Mouse (Mus musculus) B cell, adult 2 months (primary cell): ENCODE results near the gene Tcf15.

ENCODE experiments used
- DNase-seq, 2 experiments: peaks; one replicate each; pipeline ENCODE4 v3.0.0; 2022

The Tcf15 gene

DNA sequence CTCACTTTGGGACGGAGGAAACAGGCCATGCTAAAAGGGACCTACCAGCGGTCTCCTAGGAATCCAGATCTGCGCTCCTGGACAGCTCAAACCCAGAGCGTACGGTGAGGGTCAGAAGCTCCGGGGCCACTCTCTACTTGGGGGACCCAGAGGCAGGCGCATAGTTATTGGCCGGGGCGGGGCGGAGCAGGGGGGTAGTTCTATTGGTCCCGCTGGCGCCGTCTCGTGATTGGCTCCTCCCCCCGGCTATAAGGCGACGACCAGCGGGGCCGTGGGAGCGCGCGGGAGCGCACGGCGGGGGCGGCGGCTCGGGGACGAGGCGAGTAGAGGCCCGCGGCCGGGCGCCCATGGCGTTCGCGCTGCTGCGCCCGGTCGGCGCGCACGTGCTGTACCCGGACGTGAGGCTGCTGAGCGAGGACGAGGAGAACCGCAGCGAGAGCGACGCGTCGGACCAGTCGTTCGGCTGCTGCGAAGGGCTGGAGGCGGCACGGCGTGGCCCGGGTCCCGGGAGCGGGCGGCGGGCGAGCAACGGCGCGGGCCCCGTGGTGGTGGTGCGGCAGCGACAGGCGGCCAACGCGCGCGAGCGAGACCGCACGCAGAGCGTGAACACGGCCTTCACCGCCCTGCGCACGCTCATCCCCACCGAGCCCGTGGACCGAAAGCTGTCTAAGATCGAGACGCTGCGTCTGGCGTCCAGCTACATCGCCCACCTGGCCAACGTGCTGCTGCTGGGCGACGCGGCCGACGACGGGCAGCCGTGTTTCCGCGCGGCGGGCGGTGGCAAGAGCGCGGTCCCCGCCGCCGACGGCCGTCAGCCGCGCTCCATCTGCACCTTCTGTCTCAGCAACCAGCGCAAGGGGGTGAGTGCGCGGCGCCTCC, at the start of gene Tcf15:
Tcf15 (plus strand) TSS at position 283 of the 879 bp plus-strand sequence.
- DNase-seq: no peak

DNA sequence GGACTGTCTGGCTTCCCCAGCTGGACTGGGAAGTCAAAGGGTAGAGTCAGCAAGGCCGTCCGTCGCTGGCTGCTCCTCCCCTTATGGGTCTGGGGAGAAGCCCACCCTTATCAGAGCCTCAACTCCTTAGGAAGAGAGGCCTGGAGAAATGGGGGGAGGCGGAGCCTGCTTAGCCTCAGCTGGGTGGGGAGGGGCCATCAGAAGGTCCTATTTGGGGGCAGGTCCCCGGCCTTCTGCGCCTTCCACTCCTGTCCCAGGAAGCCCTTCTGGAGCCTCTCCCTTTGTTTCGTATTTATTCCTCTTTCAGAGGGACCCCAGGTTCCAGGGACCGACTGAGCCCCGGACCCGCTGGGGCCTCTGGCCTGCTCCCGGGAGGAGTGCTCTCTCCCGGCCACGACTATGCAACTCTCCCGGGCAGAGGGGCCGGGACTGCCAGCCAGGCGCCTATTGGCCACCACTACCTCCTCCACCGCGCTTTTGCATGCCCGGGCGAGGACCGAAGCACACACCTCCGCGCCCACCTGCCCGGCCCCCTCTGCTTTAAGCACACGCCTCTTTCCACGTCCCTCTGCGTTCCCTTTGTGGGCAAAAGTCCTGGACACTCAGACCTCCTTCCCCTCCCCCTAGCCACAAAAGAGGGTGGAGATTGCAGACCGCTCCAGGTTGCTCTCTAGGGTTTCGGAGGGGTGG, 48.4 kb upstream of the Tcf15 start:
- no peak for DNase-seq

DNA sequence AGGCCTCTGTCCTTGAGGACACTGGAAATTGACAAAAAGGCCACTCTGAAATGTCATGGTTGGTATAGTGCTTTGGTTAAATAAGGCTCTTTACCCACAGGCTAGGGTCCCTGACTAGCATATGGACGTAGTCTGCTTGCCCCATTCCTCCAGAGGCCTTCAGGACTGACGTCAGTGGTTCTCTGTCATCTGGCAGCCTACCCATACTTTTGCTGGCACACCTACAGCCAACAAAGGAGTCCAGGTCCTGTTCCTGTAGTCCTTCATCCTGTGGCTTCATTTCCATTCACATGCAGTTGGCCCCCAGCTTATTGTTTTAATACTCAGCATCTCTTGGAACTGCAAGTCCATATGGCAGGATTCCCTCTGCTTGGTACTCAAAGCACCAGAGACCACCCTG, 46.4 kb upstream of the Tcf15 start:
- no peak for DNase-seq

DNA sequence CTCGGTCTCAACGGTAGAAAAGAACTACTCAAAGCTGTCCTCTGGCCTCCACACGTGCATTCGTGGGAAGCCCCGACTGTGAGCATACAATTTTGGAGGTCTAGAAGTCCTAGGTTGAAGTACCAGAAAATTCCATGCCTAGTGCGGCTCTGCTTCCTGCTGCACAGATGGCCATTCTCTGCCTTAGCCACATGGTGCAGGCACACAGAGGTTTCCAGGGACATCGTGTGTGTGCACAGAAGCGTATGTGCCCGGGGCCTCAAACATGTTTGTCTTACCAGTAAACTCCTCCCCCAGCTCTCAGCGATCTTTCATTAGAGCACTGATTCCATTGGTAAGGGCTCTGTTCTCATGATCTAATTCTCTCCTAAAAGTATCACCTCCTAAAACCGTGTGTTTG, 45.4 kb upstream of the Tcf15 start:
- no peak for DNase-seq

DNA sequence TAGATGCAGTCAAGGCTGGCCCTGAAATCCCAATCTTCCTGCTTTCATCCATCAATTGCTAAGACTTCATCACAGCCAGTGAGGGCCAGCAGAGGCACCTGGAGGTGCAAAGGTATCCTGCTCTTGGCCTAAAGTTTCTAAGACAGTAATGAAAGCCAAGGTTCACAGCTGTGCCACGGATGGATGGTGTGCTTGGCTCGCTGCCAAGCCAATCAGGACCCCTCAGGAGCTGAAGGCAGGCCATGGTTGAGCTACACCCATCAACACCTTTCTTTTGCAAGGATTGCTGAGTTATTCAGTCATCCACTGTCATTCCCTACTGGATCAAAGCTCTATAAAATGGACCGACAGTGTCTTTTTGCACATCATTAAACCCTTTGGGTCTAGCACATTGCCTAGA, 43.8 kb upstream of the Tcf15 start:
- DNase-seq: no peak

DNA sequence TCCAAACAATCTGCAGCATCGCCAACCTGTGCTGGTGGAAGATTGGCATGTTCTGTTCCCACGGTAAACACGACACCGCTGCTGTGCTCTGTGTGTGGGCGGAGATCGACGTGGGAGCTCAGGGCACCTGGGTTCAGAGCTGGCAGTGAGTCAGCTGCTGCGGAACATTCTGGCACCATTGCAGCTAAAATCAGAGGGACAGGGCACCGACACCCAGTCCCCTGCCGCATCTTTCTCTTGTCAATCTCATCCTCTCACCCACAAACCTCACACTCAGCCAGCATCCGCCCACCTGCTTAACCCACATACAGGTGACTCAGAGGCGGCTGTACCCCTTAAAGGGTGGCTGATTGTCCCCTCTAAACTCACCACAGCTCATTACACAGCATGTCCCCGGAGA, 41.6 kb upstream of the Tcf15 start:
- DNase-seq: no peak

DNA sequence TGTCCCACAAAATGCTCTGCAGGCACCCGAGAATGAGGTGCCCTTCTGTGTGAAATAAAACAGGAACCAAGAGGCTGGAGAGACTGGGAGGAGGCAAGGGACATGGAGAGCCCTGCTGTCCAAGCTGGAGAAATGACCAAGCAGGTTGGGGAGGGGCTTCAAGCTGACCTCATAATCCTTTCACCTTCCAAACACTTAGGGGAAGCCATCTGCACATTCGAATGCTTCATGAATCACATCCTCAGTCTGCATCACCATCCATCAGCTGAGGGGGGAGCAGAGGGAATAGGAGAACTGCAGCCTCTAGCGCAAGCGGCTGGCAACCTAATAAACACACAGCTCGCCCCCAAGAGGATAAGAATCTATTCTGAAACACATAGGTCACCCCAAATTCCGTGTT, 41.0 kb upstream of the Tcf15 start:
- DNase-seq: no peak

DNA sequence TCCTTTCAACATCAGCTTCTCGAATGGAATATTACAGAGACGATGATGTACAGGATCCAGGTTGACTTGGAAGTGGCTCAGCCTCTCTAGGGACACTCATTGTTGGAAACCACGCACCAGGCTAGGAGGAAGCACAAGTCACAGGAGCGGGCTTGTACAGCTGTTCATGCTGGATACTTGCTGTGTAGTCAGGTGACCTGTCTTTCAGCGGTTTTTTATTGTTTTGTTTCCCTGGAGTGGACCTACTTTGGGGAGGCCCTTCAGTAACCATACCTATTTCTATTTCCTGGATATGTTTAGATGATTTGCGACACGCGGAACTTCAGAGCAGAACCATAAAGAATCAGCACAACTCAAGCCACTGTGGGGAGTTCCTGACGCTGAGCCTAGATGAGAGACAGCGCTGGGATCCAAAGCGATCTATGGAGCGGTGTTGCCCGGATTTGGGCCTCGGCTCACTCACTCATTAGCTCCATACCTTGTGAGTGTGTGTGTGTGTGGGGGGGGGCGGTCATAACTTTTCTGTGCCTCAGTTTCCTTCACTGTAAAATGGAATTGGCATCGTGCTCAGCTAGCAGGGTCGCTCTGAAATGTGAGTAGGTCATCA, 38.5 kb upstream of the Tcf15 start:
- no peak for DNase-seq

DNA sequence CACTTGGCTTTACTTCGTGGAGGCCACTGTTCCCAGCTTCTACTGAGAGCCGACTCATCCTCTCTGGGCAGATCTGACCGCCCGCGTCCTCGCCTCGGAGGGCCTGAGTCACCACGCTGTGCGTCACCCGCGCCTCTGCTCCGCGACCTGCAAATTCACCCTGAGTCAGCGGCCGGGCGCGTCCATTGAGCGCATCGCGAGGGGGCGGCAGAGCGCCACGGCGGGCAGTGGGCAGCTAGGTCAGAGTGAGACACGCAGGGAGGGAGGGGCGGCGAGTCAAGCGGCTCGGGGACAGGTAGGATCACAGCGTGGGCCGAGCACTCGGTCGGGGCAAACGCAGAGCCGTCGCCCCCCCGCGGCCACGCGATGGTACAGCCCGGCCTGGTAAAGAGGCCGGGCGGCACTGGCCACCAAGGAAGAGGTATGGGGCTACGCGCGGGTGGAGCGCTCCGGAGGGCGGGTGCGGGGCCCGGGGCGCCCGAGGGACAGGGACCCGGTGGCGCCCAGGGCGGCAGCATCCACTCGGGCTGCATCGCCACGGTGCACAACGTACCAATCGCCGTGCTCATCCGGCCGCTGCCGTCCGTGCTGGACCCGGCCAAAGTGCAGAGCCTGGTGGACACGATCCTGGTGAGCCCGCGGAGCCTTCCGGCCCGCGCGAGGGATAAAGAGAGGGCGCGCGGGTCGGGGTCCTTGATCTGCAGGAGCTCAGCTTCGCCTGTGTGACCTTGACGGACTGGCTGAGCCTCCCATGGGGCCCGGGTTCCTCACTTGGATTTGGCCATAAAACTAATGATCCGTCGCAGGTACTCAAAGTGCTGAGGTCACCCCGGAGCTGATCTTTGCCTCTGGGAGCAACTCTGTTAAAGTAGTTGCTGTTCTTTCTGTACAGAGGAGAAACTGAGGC, 37.8 kb upstream of the Tcf15 start, which contains the start of gene Srxn1:
Srxn1 (plus strand) TSS at position 199 of the 907 bp plus-strand sequence.
- peak; percentile 37 to 38 for DNase-seq

DNA sequence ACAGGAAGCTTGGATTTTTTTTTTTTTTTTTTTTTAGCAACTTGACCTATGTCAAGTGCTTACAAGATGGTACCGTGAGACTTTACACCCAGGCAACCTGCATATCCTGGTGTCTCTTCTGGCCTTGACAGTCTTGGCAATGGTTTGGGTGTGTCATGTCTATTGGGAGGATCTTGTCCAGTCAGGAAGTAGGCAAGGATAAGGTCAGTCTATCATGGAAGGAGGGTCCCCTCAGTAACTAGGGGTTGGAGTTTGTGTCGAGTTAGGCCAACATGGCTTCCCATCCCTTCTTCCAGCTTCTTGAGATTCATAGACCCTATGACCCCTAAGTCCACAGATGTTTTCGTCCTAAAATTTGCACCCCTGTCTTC, 37.2 kb upstream of the Tcf15 start:
- no peak for DNase-seq

DNA sequence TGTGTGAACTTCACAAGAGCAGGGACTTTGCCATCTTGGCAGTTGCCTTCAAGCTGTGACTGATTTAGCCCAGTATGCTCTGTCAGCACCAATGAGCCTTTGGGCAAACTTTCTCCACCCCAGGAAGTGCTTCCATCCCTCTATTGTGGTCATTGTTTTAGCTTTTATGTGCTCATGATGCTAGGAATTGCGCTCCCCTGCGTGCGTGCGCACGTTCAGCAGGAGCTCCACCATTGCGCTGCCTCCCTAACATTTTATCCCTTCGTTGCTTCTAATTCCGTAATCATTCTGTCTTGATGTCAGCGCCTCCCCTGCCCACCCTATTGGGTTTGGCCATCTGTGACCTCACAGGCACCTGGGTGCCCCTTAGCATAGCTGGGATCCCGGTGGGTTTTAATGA, 36.8 kb upstream of the Tcf15 start:
- DNase-seq: no peak

DNA sequence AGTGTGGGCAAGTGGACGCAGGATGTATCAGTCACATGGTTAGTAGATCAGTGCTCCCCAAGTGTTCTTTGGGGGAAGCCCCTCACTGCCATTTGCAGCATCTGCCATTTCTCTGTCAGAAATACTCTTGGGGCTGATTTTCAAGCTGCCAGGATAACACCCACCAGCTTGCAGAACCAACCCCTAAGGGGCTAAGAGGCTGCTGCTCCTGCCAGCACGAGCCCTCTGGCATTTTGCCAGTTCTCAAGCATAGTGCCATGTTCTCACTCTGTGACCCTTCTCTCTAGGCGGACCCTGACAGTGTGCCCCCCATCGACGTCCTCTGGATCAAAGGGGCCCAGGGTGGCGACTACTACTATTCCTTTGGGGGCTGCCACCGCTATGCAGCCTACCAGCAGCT, 34.7 kb upstream of the Tcf15 start:
- DNase-seq: no peak

DNA sequence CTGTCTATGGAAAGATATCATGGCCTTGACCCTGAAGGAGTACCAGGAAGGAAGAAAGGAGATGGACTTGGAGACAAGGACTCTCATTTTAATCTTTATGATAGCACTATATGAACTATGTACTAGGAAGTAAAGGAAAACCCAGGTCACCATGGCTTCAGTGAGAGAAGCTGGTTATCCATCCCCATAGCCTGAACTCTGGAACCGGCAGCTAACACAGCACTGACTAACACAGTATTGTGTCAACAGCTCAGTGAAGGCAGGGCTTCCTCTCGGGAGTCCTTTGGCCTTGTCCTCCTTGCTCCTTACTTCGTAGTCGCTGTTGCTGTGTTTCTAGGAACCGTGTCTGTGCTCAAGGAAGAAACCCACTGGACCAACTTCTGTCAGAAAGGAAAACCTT, 34.0 kb upstream of the Tcf15 start:
- DNase-seq: no peak

DNA sequence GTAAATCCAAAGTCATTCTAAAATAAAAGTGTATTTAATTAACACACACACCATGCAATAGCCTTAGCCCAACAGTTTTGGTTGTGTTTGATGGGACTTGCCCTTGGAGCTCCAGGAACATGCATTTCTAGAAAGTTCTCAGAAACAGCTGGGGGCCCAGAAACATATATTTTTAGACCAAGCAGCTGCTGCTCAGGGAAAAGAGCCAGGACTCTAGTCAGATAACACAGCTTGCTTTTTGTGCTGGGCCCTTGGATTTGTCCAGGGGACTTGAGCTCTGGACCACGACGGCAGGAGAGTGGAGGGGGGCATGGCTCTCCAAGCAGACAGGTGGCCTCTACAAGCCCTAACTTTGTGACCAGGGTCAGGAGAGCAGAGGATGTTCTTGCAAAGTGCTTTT, 32.0 kb upstream of the Tcf15 start:
- no peak for DNase-seq

DNA sequence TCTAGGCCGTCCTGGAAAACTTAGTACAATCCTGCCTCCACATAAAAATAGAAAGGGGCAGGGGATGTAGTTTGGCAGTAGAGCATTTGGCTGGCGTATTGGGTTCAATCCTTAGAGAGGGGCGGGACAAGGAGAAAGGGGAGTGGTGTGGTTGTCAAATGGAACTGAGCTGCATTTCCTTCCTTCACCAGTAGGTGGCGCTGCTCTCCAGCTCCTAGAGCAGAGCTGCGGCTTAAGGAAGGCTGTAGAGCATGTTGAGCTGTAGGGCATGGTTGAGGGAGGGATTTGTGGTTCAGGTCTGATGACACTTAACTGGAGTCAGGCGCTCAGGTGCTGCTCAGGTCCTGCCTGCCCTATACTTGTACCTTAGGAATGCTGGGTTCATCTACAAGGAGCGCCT, 31.4 kb upstream of the Tcf15 start:
- DNase-seq: peak; percentile 85 to 86

DNA sequence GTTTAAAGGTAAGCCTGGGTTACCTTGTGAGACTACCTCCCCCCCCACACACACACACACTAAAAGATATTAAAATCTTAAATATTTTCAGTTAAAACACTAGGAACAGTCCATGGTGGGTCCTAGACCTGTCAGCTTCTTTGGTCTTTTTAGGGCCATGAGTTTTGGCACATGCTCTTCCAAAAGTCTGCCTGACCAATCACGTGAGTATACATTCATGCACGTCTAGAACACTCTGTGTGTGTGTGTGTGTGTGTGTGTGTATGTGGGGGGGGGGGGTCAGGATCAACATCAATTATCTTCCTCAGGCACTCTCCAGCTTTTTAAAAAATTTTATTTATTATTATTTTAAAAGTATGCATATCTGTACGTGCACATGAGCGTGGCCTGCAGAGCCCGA, 30.9 kb upstream of the Tcf15 start:
- DNase-seq: no peak

DNA sequence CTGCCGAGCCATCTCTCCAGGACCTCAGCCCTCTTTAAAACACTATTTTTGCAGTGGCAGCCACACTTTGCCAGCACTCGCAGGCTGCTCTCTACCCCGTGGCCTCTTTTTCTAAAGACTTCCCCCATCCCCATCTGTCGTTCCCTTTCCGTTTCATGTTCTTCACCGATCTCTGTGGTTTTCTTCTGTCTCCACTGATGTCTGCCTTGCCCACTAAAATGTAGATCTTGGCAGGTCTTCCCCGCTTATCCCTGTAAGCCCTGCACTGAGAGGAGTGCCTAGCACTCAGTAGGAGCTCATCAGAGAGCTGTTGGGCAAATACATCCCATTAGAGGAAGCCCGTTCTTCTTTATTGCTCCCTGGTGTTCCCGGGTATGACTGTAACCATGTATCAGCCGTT, 30.4 kb upstream of the Tcf15 start:
- DNase-seq: no peak

DNA sequence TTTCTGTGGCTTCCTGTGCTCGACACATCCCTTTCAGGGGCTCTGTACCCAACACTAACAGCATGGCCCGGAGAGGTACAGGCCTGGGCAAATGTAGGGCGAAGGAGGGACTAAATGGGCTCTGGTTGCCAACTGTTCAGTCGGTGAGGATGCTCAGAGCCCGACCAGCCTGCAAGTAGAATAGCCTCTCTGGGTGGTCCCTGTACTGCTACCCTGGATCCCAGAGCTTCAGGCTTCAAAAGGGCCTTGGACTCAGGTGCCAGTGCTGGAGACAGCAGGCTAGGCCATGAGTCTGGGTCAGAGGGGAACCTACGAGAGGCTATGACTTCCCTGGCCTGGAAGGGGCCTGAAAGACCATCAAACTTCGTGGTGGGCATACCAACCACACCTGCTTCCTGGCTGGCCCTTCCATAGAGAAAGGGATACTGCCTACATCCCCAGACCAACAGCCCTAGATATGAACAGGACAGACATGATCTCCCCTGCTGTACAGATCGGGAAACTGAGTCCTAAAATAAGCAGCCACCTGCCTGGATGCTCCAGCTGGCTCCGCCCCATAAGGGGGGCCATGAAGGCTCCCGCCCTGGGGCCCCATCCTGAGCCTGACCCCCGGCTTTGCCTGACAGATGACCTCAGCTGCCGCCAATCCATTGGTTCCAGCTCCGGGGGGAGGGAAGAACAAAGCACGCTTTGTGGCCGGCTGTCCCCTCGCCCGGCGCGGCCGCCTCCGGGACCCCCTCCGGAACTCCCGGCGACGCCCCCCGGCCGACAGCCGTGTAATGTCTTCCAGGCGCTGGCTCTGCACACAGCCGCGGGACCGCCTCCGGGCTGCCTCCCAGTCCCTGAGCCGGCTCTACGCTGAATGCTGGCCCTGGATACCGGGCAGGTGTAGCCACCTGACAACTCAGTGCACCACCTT, 29.0 kb upstream of the Tcf15 start:
- DNase-seq: no peak

DNA sequence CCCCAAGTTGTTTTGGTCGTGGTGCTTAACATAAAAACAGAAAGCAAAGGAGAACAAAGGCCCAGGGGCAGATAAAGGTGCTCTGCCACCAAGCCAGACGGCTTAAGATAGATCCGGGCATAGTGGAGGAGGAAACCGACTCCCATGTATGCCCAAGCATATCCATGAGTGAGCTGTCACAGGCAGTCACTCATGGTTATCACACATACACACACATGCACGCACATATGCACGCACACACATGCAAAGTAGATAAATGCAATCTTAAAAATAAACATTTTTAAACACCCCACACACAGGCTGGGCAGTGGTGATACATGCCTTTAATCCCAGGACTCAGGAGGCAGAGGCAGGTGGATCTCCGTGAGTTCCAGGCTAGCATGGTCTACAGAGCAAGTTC, 25.7 kb upstream of the Tcf15 start:
- no peak for DNase-seq

DNA sequence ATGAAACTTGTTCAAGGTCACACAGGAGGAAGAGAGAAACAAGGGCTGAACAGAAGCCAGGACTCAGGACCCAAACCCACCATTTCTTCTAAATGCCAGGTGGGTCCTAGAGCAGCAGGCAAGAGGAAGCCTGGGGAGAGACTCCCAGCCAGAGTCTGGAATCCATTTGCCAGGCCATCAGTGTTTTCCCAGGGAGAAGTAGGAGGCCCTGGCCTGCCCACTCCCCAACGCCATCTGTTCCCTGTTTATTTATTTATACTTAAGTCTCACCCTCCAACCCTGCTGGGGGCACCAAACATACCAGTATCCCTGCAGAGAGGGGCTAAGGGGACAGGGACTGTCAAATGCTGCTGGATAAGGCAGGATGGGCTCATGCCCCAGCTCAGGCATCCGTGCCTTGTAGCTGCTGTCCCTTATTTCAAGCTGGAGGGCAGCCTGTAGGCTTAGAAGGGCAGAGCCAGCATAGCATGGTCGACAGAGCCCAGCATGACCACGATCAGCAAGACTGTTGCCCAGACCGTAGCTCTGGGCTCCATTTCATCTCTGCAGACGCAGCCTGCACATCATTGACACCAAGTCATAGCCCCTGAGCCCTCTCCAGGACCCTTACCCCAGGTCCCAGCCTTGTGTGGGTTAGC, 24.0 kb upstream of the Tcf15 start:
- no peak for DNase-seq

DNA sequence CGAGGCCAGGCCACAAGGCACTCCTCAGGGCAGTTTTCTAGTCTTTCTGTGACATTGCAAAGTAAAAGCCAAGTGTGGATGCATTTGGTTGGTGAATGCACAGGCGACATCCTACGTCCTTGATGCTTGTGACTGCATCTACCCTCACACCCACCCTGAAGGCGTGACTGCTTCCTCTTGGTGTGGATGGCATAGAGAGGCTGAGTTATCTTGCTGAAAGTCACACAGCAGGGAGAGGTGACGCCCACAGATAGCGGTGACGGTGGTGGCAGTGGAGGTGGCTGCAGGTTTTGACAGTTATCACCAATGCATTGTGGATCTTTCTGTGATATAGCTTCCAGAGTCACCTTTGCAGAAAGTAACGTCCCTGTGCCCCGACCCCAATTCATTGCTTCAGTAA, 20.5 kb upstream of the Tcf15 start:
- no peak for DNase-seq
